Mouse (Mus musculus) megakaryocyte, embryonic 14.5 days (primary cell): Measurements from ENCODE around the gene Arhgef18.

Experiments used
- FLI1 ChIP-seq: IDR thresholded peaks from 2 replicates; pipeline ENCODE4 v1.6.1; 2012; ENCODE audit warnings: low read length, inconsistent platforms, mixed read lengths
- GATA1 ChIP-seq: IDR thresholded peaks from 3 replicates; pipeline ENCODE4 v1.6.1; 2012; ENCODE audit warnings: mixed read lengths, low read length, inconsistent platforms, borderline replicate concordance

DNA sequence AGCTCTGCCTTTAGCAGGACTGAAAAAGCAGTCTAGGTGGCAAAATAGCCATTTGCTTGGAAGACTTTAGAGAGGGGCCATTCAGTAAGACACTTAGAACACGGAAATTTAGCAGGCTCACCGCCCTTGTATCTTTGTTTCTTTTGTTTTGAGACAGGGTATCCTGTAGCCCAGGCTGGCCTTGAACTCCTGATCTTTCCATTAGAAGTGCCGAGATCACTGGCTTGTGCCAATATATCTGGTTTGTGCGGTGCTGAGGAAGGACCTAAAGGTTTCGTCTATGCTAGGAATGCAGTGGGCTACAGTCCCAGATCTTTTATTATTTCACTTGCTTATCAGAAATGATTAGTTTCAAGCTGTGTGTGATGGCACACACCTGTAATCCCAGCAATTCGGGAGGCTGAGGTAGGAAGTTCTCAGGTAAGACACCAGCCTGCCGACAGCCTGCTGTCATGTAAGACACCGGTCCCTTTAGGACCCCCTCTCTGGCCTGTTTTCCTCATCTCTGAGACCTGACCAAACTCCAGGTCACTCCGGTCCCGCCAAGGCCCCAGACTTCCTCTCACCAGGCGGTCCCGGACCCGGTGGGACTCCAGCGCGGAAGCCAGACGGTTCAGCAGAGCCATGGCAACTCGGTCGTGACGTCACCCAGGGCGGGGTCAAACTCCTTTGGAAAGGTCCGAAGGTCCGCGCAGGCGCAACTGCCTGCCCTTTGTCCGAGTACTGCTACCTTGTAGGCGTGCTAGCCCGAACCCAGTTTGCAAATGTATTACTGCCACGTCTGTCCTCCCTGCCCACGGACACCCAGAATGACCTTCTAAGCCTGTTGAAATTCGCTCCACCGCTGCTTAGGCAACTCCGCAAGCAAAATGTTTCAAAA, 74.4 kb downstream of the Arhgef18 start, which contains the start of gene Pex11g:
- no peak for TF ChIP-seq FLI1
- TF ChIP-seq GATA1, result no peak
